Comparison of ENCODE assay signal across 17 mouse cellular contexts in genomic region chr15:23351078-23351477, GRCm38 (mm10).
"Had no signal": no experiment of that assay in that cellular context is flagged by ENCODE, and none has a peak within 500 bp of the region (broad histone marks: within the 10 kb centered on the region; RNA-seq: fewer than 3 reads in every experiment).

No protein-coding gene starts in this region.

- H3K9me3 ChIP-seq: lung, embryonic 15.5 days; megakaryocyte, embryonic 14.5 days; midbrain, embryonic 13.5 days; midbrain, embryonic 15.5 days; neural tube, embryonic 12.5 days; stomach, embryonic 15.5 days had no signal

- H3K4me2 ChIP-seq: lung, embryonic 15.5 days; midbrain, embryonic 11.5 days; midbrain, embryonic 13.5 days; midbrain, embryonic 15.5 days; neural tube, embryonic 12.5 days; stomach, embryonic 15.5 days had no signal

- H3K9ac ChIP-seq: lung, embryonic 15.5 days; midbrain, embryonic 13.5 days; midbrain, embryonic 15.5 days; neural tube, embryonic 12.5 days; stomach, embryonic 15.5 days had no signal

- H3K27ac ChIP-seq: lung, embryonic 15.5 days; macrophage; midbrain, embryonic 13.5 days; midbrain, embryonic 15.5 days; neural tube, embryonic 12.5 days; stomach, embryonic 15.5 days; stomach, postnatal 0 days had no signal

- H3K4me3 ChIP-seq: lung, embryonic 15.5 days; megakaryocyte, embryonic 14.5 days; midbrain, embryonic 13.5 days; midbrain, embryonic 15.5 days; neural tube, embryonic 12.5 days; stomach, embryonic 15.5 days had no signal

- H3K36me3 ChIP-seq: lung, embryonic 15.5 days; midbrain, embryonic 13.5 days; midbrain, embryonic 15.5 days; neural tube, embryonic 12.5 days; stomach, embryonic 15.5 days had no signal

- DNase-seq: lung, adult 2 months; lung, postnatal 14 days; lung, postnatal 36 days; right cerebral cortex, postnatal 14 days; thymus, adult 2 months; thymus, postnatal 25 days; thymus, postnatal 4 days had no signal

- H3K27me3 ChIP-seq: lung, embryonic 15.5 days; megakaryocyte, embryonic 14.5 days; midbrain, embryonic 13.5 days; midbrain, embryonic 15.5 days; neural tube, embryonic 12.5 days; stomach, embryonic 15.5 days had no signal

- ATAC-seq: lung, postnatal 0 days; midbrain, embryonic 13.5 days; midbrain, embryonic 15.5 days had no signal

- H3K4me1 ChIP-seq: lung, embryonic 15.5 days; megakaryocyte, embryonic 14.5 days; midbrain, embryonic 13.5 days; midbrain, embryonic 15.5 days; neural tube, embryonic 12.5 days; stomach, embryonic 15.5 days had no signal
